Mouse (Mus musculus) left cerebral cortex, postnatal 10 days (tissue): ENCODE measurements around the gene Mycbp2. TPM values are rescaled to one million over a fixed set of nuclear protein-coding genes. Genes with fewer than 3 reads are reported as not detected.

Experiments
- DNase-seq, 2 experiments: peaks; one replicate each; pipeline ENCODE4 v3.0.0; 2021 to 2022; ENCODE audit warnings: low spot score in 2 of 2, mixed read lengths in 1 of 2; ENCODE audit errors: extremely low spot score in 1 of 2
- intact Hi-C: fragments of 180-260 bp; cut with DNase I; formaldehyde crosslinking; loops from one replicate; pipeline ENCODE4 v1.15.1; 2025
- total RNA-seq, 2 experiments: library from RNA; stranded (reverse); gene quantifications; 2 replicates each; pipeline ENCODE4 v1.2.3; 2021

The Mycbp2 gene
- total RNA-seq, 2 experiments from 2014 or later = 165 to 170 TPM

DNA sequence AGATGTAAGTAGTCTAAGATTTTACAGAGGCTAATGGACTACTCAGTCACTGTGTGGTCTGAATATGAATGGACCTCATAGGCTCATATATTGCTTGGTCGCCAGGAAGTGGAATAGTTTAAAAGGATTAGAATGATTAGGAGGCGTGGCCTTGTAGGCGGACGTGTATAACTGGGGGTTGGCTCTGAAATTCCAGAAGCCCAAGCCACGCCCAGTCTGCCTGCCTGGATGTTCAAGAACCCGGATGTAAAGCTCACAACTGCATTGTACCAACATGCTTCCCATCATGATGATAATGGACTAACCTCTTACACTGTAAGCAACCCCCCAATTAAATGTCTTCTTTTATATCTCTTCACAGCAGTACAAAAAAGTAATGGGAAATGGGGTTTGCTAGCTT is 220.9 kb downstream of the Mycbp2 start:
- DNase-seq = no peak
- intact Hi-C loops = no loop called here

- intact Hi-C loops = no loop called here
- no peak for DNase-seq
Measured at GRCm38 (mm10) chr14:103114994-103115670, 231.5 kb downstream of the Mycbp2 start.

GRCm38 (mm10) chr14:103112606-103113363 is 233.8 kb downstream of the Mycbp2 start:
- intact Hi-C loops = no loop called here
- DNase-seq = no peak

DNA sequence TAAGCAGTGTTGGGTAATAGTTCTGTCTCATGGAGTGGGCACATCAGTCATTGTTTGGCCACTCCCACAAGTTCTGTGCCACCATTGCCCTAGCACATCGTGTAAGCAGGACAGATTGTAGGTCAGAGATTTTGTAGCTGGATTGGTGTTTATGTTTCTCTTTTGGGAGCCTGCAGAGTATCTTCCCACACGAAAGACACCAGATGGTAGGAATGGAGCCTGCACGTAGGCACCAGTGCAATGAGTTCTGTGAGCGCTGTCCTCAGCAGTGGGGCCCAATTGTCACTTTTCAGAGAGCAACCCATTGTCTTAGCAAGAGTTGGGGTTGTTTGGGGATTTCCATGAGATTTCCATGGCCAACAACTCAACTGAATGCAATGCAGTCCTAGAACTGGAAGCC is 236.6 kb downstream of the Mycbp2 start:
- DNase-seq = no peak
- intact Hi-C loops = no loop called here

DNA sequence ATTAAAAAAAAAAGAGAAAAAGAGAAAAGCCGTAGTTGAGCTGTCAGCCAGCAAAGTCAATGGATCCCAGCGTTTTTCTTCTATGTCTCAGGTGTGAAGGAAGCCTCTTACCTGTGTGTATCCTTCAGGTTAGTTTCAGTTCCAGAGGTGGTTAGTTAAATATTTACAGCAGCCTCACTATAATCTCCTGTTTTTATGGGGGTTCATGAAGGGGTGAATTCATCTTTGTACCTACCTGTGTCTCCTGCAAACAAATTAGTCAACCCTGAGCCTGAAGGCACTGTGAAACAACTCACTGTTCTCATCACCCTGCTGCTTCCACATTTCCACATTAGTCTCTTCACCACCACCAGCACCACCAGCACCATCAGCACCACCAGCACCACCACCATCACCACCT is 240.3 kb downstream of the Mycbp2 start:
- DNase-seq = no peak
- intact Hi-C loops = no loop called here

- intact Hi-C loops = no loop called here
- no peak for DNase-seq
Measured at GRCm38 (mm10) chr14:103102731-103103335, 243.8 kb downstream of the Mycbp2 start.

- no peak for DNase-seq
- intact Hi-C loops = no loop called here
Measured at GRCm38 (mm10) chr14:103102246-103102645, 244.4 kb downstream of the Mycbp2 start.

- no peak for DNase-seq
- intact Hi-C loops = no loop called here
Measured at GRCm38 (mm10) chr14:103101171-103101570, 245.4 kb downstream of the Mycbp2 start.

DNA sequence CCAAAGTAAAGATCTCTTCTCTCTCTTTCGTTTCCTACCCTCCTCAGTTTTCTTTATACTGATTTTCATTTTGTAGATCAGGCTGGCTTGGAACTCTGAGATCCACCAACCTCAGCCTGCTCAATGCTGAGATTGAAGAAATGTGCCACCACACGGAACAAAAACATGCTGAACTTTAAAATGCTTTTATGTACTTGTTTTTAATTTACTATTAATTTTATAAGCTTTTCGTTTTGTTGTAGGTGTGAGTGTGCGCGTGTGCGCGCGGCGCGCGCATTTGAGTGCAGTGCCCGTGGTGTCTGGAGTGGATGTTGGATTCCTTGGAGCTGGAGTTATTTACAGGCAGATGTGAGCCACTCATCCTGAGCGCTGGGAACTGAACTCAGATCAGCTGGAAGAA is 246.3 kb downstream of the Mycbp2 start:
- intact Hi-C loops = no loop called here
- no peak for DNase-seq

DNA sequence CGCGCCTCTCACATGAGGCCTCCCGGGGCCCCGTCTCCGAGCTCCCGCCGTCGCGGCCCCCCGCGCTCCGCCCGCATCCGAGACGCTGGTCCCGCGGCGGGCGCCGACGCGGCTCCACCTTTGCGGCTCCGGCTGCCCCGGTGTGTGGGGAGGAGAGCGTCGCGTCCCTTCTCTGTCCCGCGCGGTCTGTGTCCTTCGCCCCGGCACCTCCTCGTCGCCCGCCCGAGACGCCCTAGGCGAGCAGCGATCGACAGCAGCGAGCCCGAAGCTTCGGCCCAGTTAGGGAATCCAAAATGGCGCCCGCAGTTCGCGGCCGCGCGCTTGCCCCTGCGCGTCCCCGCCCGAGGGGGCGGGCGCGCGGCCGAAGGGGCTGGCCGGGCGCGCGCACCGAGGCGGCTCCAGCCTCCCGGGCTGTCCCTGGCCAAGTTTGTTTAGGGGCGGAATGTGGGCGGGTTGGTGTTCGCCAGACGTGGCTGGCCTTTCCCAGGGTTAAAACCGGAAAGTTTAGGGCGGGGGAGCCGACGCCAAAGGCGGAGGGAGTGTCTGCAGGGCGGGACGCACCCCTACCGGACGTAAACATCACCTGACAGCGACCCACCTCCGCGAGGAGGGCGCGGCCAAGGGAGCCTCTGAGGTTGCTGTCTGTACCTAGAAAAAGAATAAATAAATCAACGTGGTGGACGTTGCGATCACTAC is 247.2 kb downstream of the Mycbp2 start, which contains the start of gene Fbxl3:
Gene Fbxl3 (minus strand): TSS at position 329 of the 696 bp plus-strand sequence.
- intact Hi-C loops = loop anchor here (5.0 kb wide), 1 partner anchor 87 kb away; no protein-coding TSS in a partner anchor
- peak; percentile 56 to 95 for DNase-seq

DNA sequence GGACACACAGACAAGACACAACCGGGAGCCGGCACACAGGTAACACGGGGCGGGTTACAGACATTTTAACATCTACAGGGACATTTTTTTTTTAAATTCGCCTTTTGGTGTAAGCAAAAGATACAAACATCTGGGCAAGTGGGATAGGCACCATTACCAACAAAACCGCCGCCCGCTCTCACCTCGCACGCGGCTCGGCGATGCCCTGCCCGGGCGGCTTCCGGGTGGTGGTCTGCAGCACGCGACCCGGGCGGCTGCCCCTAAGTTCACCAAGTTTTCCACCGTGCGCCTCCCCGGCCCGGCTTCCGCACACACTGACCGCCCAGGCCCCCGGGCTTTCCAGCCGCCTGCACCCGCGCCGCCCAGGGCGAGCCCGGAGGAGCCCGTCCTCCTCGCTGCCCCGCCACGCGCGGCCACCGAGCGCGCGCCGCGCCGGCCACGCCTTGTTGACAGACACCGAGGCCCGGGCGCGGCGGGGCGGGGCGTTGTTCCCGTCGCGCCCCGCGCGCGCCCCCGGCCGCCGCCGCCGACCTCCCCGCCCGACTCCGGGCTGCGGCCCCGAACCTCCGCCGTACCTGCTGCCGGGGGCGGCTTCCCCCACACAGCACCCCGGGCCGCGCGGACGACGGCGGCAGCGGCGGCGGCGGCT is 247.9 kb downstream of the Mycbp2 start:
- intact Hi-C loops = loop anchor here (5.0 kb wide), 1 partner anchor 86 kb away; no protein-coding TSS in a partner anchor
- DNase-seq = peak; percentile 50 to 94

DNA sequence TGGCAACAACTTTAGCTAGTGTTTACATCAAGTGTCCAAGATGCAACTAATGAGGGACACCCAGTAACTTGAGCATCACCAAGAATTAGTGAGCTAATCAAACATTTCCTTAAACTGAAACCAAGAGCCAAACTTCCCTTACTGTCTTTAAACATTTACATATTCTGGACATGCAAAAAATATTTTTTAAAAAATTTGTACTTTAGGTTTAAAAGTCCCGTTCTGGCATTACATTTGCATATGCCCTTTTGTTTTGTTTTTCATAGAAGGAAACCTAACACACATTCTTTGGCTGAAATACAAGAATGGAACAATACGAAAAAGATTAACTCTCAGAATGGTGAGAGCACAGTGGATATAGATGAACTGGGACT is 248.4 kb downstream of the Mycbp2 start:
- intact Hi-C loops = loop anchor here (5.0 kb wide), 1 partner anchor 86 kb away; no protein-coding TSS in a partner anchor

GRCm38 (mm10) chr14:103096621-103097020 is 250.0 kb downstream of the Mycbp2 start:
- no peak for DNase-seq
- intact Hi-C loops = loop anchor here (5.0 kb wide), 1 partner anchor 84 kb away; no protein-coding TSS in a partner anchor

More for the DNA sequence above, 248.4 kb downstream of the Mycbp2 start:
- DNase-seq = no peak

- DNase-seq = no peak
- intact Hi-C loops = loop anchor here (5.0 kb wide), 1 partner anchor 84 kb away; no protein-coding TSS in a partner anchor
Measured at GRCm38 (mm10) chr14:103095826-103096225, 250.8 kb downstream of the Mycbp2 start.

- no peak for DNase-seq
- intact Hi-C loops = loop anchor here (5.0 kb wide), 1 partner anchor 83 kb away; no protein-coding TSS in a partner anchor
Measured at GRCm38 (mm10) chr14:103095036-103095435, 251.6 kb downstream of the Mycbp2 start.

DNA sequence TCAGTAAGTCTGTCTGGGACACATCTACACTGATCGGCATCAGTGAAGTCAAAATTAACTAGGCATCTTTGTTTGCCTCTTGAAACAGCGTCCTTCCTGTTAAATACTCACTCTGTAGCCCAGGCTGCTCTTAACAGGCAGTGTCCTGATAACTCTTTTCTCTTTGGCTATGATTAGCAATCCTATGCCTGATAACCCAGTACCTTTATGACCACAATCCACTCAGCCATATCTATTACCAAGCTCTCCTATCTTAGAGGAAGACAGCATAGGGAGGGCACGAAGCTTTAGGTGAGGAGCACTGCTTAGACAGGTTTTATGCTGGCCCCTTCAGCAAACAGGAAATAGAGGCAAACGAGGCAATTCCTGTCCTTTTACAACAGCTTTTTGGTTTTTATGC is 252.9 kb downstream of the Mycbp2 start:
- intact Hi-C loops = no loop called here
- DNase-seq = no peak

DNA sequence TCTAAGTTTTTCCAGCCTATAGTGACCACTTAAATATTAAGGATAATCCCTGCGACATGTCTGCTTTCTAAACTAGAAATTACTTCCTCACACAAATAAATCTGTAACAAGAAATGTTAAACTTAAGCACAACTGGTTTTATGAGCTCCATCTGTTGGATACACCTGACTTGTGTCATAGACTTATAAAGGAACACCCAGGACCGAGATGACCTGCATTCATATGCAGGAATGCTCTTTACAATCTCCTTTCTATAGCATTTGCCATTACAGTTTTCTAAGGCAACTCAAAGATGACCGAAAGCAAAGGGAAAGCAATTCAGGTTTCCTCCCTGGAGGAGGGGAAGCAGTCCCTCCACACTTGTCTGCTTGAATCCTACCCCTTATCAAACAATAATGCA is 253.4 kb downstream of the Mycbp2 start:
- no peak for DNase-seq
- intact Hi-C loops = no loop called here

GRCm38 (mm10) chr14:103088624-103089023 is 258.0 kb downstream of the Mycbp2 start:
- intact Hi-C loops = no loop called here
- DNase-seq = peak in 1 of 2 experiments; percentile 42
